Mouse (Mus musculus): ENCODE results near the gene Cep128. TPM values are rescaled to one million over a fixed set of nuclear protein-coding genes. Genes with fewer than 3 reads are reported as not detected.

Cep128 gene
- total and polyA plus RNA-seq, 3 experiments, result 8.9 to 16.1 (median 13.5) TPM

DNA sequence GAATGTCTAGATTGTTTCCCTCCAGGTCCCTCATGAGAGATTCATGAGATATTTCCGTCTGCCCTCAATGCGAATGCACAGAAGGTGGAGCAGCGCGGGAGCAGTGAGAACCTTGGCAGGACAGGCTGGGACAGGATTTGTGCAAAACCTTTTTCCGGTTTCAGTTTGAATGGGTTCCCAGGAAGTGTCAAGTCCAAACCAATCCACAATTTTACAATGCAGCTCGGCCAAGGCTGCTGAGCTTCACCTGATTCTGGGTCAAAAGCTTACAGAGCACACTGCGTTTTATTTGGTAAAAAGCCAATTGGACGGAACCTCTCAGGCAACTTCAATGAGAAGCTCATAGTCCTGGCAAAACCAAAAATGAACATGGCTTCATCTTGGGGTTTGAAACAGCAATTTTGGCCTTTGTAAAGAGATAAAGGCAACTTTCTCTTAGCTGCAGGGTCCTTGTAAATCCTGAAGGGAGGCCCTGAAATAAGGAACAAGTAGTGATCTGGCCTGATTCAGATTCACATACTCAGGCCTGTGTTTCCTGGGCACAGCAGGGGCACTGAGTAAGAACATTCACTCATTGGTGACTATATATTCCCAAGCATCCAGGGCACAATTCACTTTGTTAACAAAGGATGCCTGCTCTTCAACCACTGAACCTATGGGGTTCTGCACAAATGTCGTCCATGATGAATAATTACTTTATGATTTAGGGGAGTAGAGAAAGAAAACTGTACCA, 333.4 kb downstream of the Cep128 start:
- Histone ChIP-seq H3K27ac (ENCODE audit: insufficient read depth, low read depth) (no peak overlapping the region), H3K27me3 (replicated peaks) (no peaks in the 10 kb centered on the region), H3K9me3 (replicated peaks; ENCODE audit: low read length) (no peaks in the 10 kb centered on the region), H3K4me1 (ENCODE audit: control insufficient read depth in 1 of 2, insufficient read depth in 2 of 2) (no peaks in the 10 kb centered on the region), H3K79me2 (replicated peaks; ENCODE audit: control insufficient read depth, extremely low read depth, insufficient read depth, poor library complexity, severe bottlenecking) (no peaks in the 10 kb centered on the region), H3K4me2 (ENCODE audit: insufficient read depth, low read depth, poor library complexity, severe bottlenecking) (no peak overlapping the region), H3K9ac (ENCODE audit: insufficient read depth, low read depth) (no peak overlapping the region), H3K4me3 (replicated peaks in 1 of 3; ENCODE audit: low read depth in 2 of 3, low read length in 2 of 3, poor library complexity in 1 of 3) (no peak overlapping the region), H3K36me3 (replicated peaks in 1 of 2; ENCODE audit: control insufficient read depth in 1 of 2, insufficient read depth in 1 of 2, low read length in 1 of 2) (no peaks in the 10 kb centered on the region)
- dilution Hi-C loops (cut with MboI; ENCODE audit: extremely low pct_ligation_motif_present, extremely low pct_unique_long_range_greater_than_20kb, low sequenced_read_pairs) (no loop called here), in situ Hi-C loops (cut with MboI; ENCODE audit: low pct_ligation_motif_present, low pct_unique_long_range_greater_than_20kb, low sequenced_read_pairs) (no loop called here)
- TF ChIP-seq TBP (conservative IDR thresholded peaks at IDR 0.05; ENCODE audit: low read depth, low read length), result no peak
- TF ChIP-seq GABPA (IDR thresholded peaks at IDR 0.05; ENCODE audit: insufficient replicate concordance, low read depth, low read length), result no peak
- no peak for TF ChIP-seq MAFK (IDR thresholded peaks at IDR 0.05; ENCODE audit: insufficient replicate concordance, low read length)
- no peak for TF ChIP-seq RAD21 (IDR thresholded peaks at IDR 0.05; ENCODE audit: low read depth, low read length)
- TF ChIP-seq MYC (IDR thresholded peaks at IDR 0.05; ENCODE audit: low read depth, low read length), result no peak
- TF ChIP-seq JUN (IDR thresholded peaks at IDR 0.05; ENCODE audit: insufficient read depth, low read depth, low read length), result no peak
- TF ChIP-seq ZMIZ1 (IDR thresholded peaks at IDR 0.05; ENCODE audit: low read depth, low read length), result no peak
- TF ChIP-seq UBTF (IDR thresholded peaks at IDR 0.05; ENCODE audit: low read depth, low read length), result no peak
- TF ChIP-seq ZC3H11A (IDR thresholded peaks at IDR 0.05; ENCODE audit: low read depth, low read length), result no peak
- no peak for TF ChIP-seq ZKSCAN1 (IDR thresholded peaks at IDR 0.05; ENCODE audit: borderline replicate concordance, low read depth, low read length)
- no peak for TF ChIP-seq EP300 (IDR thresholded peaks at IDR 0.05; ENCODE audit: low read length)
- no peak for DNase-seq (ENCODE audit: extremely low read depth)

DNA sequence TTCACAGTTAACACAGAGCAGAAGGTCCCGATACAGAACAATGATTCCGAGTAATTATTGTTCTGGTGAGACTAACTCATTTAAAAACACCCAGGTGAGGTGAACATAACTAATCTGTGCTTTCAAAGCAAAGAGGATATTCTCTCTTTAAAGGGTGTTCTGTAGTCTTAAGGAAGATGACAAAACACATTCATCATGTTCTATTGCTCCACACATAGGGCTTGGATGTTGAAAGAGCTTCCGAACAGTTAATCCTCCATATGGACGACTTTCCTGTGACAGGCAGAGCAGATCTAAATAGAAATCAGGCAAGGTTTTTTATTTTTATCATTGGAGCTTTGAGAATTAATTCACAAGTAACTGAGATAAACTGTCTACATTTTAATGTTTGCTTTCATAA, 342.8 kb downstream of the Cep128 start:
- H3K9me3 ChIP-seq (replicated peaks; ENCODE audit: low read length), result no peaks in the 10 kb centered on the region
- no peaks in the 10 kb centered on the region for H3K4me1 ChIP-seq (ENCODE audit: control insufficient read depth in 1 of 2, insufficient read depth in 2 of 2)
- TF ChIP-seq EP300 (IDR thresholded peaks at IDR 0.05; ENCODE audit: low read length) (no peak), MAX (IDR thresholded peaks at IDR 0.05; ENCODE audit: low read length) (no peak), JUN (IDR thresholded peaks at IDR 0.05; ENCODE audit: insufficient read depth, low read depth, low read length) (no peak), MAZ (IDR thresholded peaks at IDR 0.05; ENCODE audit: low read depth, low read length) (no peak), CHD1 (IDR thresholded peaks at IDR 0.05; ENCODE audit: low read depth, low read length) (no peak), RAD21 (IDR thresholded peaks at IDR 0.05; ENCODE audit: low read depth, low read length) (no peak), ETS1 (conservative IDR thresholded peaks at IDR 0.05; ENCODE audit: low read depth, low read length) (no peak), SMC3 (IDR thresholded peaks at IDR 0.05; ENCODE audit: low read depth, low read length) (no peak), ELF1 (IDR thresholded peaks at IDR 0.05; ENCODE audit: low read depth, low read length) (no peak), ZC3H11A (IDR thresholded peaks at IDR 0.05; ENCODE audit: low read depth, low read length) (no peak), BHLHE40 (IDR thresholded peaks at IDR 0.05; ENCODE audit: low read depth, low read length) (no peak), CHD2 (IDR thresholded peaks at IDR 0.05; ENCODE audit: low read length) (no peak), KAT2A (IDR thresholded peaks at IDR 0.05; ENCODE audit: insufficient replicate concordance, low read length) (no peak)
- no peaks in the 10 kb centered on the region for H3K79me2 ChIP-seq (replicated peaks; ENCODE audit: control insufficient read depth, extremely low read depth, insufficient read depth, poor library complexity, severe bottlenecking)
- peaks cover 3 to 4% of the 10 kb centered on the region in 2 experiments for H3K36me3 ChIP-seq (replicated peaks in 1 of 2; ENCODE audit: control insufficient read depth in 1 of 2, insufficient read depth in 1 of 2, low read length in 1 of 2)
- H3K27ac ChIP-seq (ENCODE audit: insufficient read depth, low read depth), result no peak overlapping the region
- no peak for DNase-seq (ENCODE audit: extremely low read depth)
- in situ Hi-C loops (cut with MboI; ENCODE audit: low pct_ligation_motif_present, low pct_unique_long_range_greater_than_20kb, low sequenced_read_pairs) (no loop called here), dilution Hi-C loops (cut with MboI; ENCODE audit: extremely low pct_ligation_motif_present, extremely low pct_unique_long_range_greater_than_20kb, low sequenced_read_pairs) (no loop called here)
- H3K4me3 ChIP-seq (replicated peaks in 1 of 3; ENCODE audit: low read depth in 2 of 3, low read length in 2 of 3, poor library complexity in 1 of 3), result no peak overlapping the region
- no peaks in the 10 kb centered on the region for H3K27me3 ChIP-seq (replicated peaks)
- no peak overlapping the region for H3K9ac ChIP-seq (ENCODE audit: insufficient read depth, low read depth)
- H3K4me2 ChIP-seq (ENCODE audit: insufficient read depth, low read depth, poor library complexity, severe bottlenecking), result no peak overlapping the region
